Mouse (Mus musculus): ENCODE measurements at regions not wholly inside any gene's neighbourhood (a gene's known extent, or its start where the extent isn't known, plus 50 kb on each side); places are given as distances from the start of the nearest gene placed in this dataset.

GRCm38 (mm10) chr13:37504373-37504772, 159.4 kb downstream of the Ly86 start:
- no peak for TF ChIP-seq CTCF (conservative IDR thresholded peaks at IDR 0.05; ENCODE audit: low read length)
- TF ChIP-seq POU5F1 (IDR thresholded peaks at IDR 0.05; ENCODE audit: borderline replicate concordance, low read length) = no peak
